Mouse (Mus musculus) frontal cortex, postnatal 36 days (tissue): ENCODE data around the gene Muc5ac.

Experiments used
- DNase-seq, 2 experiments: peaks; one replicate each; pipeline ENCODE4 v3.0.0; 2022; ENCODE audit warnings: low spot score in 2 of 2

Gene Muc5ac

DNA sequence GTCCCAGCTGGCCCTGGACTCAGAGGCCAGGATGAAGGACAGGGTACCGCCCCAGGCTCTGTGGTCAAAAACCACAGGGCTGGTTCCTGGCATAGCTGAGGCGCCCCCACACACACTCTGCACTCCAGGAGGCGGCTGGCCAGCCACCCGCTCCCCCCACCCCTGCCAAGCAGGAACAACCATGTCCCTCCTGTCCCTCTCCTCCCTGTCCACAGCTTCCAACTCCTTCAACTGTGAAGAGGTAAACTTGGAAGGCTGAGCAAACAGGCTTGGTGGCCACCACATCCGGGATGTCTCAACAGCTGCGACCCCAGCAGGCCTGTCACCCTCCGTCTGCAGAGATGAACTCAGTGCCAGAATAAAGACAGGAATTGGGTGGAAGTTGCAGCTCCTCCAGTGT lies 47.2 kb downstream of the Muc5ac start:
- DNase-seq: no peak

DNA sequence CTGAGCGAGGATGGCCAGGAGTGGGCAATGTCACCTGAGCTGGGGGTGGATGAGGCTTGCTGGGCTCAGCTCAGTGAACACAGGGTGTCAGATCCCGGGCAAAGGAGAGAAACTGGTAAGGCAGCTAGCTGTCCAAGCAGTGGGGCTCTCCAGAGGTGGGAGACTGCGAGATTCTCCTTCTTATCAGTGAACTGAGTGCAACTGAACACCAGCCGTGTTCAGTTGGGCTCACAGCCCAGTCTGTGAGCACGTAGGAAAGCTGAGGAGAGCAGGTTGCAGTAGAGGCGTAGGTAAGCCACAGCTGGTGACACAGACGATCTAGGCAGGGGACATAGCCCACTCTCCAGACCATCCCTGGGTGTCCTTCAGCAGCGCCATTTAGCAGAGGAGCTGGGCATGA lies 47.7 kb downstream of the Muc5ac start:
- DNase-seq: no peak

DNA sequence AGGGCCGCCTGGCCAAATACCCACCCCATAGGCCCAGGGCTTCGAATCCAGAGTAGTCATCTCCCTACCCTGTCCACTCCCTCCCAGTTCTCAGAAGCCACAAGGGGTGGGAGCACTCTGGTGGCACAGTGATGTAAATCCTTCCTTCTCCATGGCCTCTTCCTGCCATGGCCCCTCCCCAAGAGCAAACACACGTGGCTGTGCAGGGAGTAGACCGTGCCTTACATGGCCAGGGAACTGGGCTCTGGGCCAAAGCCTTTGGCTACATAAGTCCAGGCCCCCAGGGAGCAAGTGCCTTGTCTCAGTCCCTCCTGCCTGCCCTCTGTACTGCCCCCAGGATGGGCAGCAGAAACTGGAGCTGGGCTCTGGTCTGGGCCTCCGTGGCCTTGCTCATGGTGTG lies 50.0 kb downstream of the Muc5ac start, which contains the start of gene Muc5b:
TSS of gene Muc5b (plus strand) at position 292 of the 400 bp plus-strand sequence.
- DNase-seq: no peak

DNA sequence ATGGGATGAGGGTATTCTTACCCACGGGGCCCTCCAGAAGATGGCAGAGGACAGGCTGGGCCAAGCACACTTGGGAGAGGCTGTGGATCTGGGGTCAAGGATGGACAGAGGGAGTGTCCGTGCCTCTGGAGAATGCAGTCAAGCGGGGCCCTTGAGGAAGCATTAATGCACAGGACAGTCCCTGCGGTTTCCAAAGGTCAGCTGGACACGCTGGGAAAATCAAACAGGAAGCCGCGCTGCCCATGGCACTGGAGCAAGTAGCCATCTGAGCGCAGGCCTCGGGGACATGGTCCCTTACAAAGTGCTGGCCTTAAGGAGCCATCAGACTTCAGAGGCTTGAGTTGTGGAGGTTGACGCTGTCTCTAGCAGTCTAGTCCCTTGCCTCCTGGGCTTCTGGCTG lies 51.6 kb downstream of the Muc5ac start:
- no peak for DNase-seq

DNA sequence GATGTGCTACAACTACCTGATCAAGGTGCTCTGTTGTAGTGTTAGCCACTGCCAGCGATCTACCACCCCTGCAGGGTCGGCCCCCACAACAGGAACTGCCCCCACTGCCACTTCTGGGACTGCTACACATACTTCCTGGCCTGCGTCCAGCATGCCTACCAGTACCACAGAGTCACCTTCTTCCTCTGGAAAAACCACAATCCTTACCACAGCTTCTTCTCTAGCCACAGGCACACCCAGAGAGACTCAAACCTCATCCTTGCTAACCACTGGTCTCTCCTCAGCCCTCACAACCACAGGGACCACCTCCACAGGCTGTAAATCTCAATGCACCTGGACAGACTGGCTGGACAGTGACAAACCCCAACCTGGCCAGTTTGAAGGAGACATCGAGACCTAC lies 72.3 kb downstream of the Muc5ac start:
- no peak for DNase-seq
